Mouse (Mus musculus): Measurements from ENCODE around the gene Pdgfa.

The Pdgfa gene

GRCm38 (mm10) chr5:138966033-138966724 is 31.0 kb downstream of the Pdgfa start:
- no peak for ATAC-seq (ENCODE audit: insufficient number of reproducible peaks, low FRiP score, low TSS enrichment)

- ATAC-seq (ENCODE audit: insufficient number of reproducible peaks, low FRiP score, low TSS enrichment), result no peak
Observed at GRCm38 (mm10) chr5:138965590-138965989, 31.6 kb downstream of the Pdgfa start.

GRCm38 (mm10) chr5:138956427-138956833 is 40.7 kb downstream of the Pdgfa start:
- no peak for ATAC-seq (ENCODE audit: insufficient number of reproducible peaks, low FRiP score, low TSS enrichment)

- ATAC-seq (ENCODE audit: insufficient number of reproducible peaks, low FRiP score, low TSS enrichment), result no peak
Observed at GRCm38 (mm10) chr5:138953986-138954385, 43.2 kb downstream of the Pdgfa start.

DNA sequence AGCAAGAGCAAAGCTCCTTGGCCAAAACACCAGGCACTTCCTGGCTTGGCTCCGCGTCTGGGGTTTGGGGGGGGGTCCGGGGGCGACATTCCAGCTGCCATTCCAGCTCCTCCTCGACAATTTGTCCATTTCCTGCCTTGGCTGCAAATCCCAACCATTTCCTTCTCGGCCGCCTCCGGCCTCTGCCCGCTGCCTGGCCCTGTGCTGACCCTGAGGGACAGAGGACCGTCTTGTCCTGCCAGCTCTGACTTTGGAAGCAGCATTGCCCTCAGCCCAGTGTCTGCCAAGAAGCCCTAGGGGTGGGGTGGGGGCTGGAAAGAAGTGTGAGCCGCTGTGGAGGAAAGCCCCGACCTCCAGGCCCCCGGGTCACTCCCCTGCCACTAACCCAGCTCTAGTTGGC is 44.2 kb downstream of the Pdgfa start:
- ATAC-seq (ENCODE audit: insufficient number of reproducible peaks, low FRiP score, low TSS enrichment), result no peak

- no peak for ATAC-seq (ENCODE audit: insufficient number of reproducible peaks, low FRiP score, low TSS enrichment)
Observed at GRCm38 (mm10) chr5:138951305-138951704, 45.9 kb downstream of the Pdgfa start.

DNA sequence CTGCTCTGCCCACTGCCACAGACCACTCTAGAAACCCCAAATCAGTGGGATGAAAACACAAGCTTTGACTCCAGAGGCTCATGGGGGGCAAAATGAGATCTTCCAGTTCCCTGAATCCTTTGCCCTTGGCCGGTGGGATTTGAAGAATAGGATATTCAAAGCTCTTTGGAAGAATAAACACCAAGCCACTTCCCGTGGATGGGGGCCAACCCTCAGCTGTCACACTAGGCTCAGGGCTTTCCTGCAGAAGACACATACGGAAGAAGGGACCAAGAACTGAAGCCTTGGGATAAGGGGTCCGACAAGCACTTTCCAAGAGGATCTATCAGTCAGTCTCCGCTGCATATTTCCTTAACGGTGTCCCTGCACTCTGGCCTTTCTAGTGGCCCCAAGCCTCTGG is 48.0 kb downstream of the Pdgfa start:
- no peak for ATAC-seq (ENCODE audit: insufficient number of reproducible peaks, low FRiP score, low TSS enrichment)

GRCm38 (mm10) chr5:138948031-138948980 is 48.9 kb downstream of the Pdgfa start:
- no peak for ATAC-seq (ENCODE audit: insufficient number of reproducible peaks, low FRiP score, low TSS enrichment)

DNA sequence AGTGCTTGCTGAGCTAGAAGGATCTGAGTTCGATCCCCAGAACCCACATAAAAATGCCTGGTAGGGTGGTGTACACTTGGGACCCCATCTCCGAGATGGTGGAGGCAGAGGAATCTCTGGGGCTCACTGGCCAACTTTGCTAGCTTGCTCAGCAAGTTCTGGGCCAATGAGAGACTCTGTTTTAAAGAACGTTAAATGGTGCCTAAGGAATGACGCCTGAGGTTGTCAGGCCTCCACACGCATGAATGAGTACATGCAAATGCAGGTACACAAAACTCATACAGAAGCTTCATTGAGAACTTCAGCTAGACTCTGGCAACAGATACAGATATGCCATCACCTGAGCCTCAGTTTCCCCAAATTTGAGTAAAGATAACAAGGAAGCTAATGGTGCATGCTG is 49.7 kb downstream of the Pdgfa start:
- ATAC-seq (ENCODE audit: insufficient number of reproducible peaks, low FRiP score, low TSS enrichment), result no peak

GRCm38 (mm10) chr5:138946931-138947330 is 50.2 kb downstream of the Pdgfa start:
- ATAC-seq (ENCODE audit: insufficient number of reproducible peaks, low FRiP score, low TSS enrichment), result no peak

DNA sequence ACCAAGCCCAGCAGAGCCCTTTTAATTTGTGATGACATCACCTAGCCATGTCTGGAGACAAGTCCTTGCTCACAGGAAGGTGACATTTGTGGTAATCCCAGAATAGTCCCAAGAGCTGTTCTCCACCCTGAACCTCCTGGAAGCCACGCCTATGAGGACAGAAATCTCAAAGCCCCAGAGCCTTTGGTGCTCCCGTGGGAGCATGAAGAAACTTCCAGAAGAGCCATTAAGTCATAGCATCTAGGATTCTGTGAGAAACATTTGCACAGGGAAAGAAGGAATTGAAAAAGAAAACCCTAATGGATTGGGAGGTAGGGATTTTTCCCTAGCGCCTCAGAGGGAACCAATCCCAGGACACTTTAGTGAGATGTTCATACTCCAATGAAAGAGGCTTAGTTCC is 52.2 kb downstream of the Pdgfa start:
- no peak for ATAC-seq (ENCODE audit: insufficient number of reproducible peaks, low FRiP score, low TSS enrichment)

DNA sequence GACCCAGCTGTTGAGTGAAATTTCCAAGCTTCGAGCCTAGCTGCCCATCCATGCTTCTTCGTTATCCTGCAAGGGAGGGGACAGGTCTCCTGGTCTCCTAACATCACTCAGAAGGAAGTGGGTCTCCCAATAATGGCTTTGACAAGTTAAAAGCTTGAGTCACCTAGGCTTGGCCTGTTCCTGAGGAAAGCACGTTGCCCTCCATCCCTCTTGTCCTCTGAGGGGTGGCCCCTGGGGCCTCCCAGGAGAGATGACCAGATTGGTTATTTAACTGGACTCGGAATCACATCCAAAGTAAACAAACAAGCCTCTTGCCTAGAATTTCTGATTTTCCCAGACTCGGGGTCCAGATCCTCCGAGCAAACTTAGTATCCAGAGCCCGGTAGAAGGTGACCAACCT is 52.6 kb downstream of the Pdgfa start:
- no peak for ATAC-seq (ENCODE audit: insufficient number of reproducible peaks, low FRiP score, low TSS enrichment)

DNA sequence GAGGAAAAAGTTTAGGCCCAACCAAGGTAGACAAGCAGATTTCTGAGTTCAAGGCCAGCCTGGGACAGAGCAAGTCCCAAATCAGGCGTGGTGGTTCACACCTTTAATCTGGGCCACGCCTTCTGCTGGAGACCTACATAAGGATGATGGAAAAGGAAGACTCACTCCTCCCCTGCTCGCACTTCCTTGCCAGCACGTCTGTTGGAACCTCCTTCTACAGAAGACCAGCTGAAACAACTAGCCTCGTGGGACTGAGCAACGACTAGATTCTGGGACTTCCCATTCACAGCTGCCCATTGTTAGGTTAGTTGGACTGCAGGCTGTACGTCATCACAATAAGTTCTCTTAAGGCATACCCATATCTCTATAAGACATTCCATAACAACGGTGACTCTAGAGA is 55.3 kb downstream of the Pdgfa start:
- no peak for ATAC-seq (ENCODE audit: insufficient number of reproducible peaks, low FRiP score, low TSS enrichment)

DNA sequence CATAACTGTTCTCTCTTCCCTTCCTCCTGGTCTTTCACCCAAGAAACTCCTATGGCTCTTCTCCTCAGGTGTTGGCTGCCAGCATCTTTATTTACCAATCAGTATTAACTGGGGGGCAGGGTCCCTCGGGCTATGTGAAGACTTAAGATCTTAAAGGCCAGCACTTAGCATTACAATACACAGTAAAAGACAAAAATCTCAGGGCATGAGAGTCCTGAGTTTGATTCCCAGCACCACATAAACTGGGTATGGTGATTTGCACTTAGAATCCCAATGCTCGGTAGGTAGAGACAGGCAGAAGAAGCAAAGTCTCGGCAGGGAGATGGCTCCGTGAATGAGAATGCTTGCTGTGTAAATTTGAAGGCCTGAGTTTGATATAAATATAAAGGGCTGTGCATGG is 56.6 kb downstream of the Pdgfa start:
- ATAC-seq (ENCODE audit: insufficient number of reproducible peaks, low FRiP score, low TSS enrichment), result no peak

GRCm38 (mm10) chr5:138938572-138939163 is 58.5 kb downstream of the Pdgfa start:
- ATAC-seq (ENCODE audit: insufficient number of reproducible peaks, low FRiP score, low TSS enrichment), result no peak

DNA sequence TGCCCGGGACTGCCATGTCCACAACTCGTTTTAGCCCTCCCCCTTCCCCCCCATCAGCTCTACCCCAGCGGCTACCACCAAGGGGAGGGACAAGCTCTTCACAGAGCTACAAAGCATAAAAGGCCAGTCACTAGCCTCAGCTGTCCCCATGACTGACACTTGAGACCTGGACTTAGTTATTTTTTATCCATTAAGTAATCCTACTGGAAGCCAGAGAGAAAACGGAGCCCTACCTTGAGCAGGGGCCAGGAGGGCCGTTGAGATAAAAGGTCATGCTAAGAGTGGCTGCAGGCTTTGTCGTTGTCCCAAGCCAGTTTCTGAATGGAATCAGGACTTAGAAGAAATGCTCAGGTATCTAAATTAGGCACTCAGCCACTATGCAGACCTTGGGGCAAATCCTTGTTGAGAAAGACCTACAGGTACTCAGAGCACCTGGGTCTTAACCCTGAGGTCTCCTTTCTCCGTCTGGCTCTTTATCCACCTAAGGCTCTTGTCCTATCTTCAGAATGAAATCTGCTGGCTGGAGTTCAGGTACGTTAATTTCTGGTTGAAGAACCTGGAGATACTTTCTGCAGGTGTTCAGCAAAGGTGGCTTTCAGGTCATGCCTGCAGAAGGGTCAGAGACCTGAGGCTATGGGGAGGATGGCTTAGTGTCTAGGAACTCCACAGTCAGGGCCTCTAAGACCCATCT is 60.6 kb downstream of the Pdgfa start:
- ATAC-seq (ENCODE audit: insufficient number of reproducible peaks, low FRiP score, low TSS enrichment), result no peak

- no peak for ATAC-seq (ENCODE audit: insufficient number of reproducible peaks, low FRiP score, low TSS enrichment)
Observed at GRCm38 (mm10) chr5:138934540-138934939, 62.6 kb downstream of the Pdgfa start.

DNA sequence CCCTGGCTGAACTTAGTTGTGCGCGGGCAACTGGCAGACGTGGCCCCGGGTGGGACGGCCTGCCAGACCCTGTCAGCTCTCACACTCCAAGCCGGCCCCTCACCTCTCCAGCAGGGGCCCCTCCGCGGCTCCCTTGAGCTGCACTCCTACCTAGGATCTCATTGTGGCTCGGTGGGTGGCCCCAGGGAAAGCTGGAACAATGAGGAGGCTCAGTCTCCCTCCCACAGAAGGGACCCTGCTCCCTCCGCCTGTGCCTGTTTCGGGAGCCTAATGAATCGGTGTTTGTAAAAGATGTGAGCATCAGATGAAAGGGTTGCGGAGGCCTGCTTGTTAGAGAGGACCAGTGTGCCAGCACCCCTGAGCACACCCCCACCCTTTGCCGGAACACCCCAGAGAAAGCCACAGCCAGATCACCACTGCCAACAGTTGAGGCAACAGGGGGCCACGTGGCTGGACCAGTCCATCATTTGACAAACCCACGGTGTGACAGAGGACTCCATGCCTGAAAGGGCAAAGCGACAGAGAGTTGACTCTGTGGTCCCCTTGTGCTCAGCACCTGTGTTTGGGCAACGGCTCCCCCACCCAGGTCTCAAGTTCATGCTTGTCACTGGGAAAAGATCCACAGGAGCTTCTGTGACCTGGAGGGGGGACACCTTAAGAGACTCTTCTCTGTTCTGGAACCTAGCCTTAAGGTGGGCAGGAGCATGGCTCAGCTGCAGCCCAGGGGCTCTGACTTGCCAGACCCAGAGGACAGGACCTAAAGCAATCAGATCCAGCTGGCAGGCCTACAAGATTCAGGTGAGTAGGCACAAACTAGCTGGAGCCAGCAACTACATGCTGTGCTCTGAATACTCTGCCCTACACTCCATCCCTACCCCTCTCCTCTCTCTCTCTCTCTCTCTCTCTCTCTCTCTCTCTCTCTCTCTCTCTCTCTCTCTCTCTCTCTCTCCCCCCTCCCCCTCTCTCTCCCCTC is 64.4 kb downstream of the Pdgfa start:
- ATAC-seq (ENCODE audit: insufficient number of reproducible peaks, low FRiP score, low TSS enrichment), result no peak

GRCm38 (mm10) chr5:138931836-138932235 is 65.3 kb downstream of the Pdgfa start:
- ATAC-seq (ENCODE audit: insufficient number of reproducible peaks, low FRiP score, low TSS enrichment), result no peak
